Mouse (Mus musculus): ENCODE data around the gene Efhc2.
A peak's percentile ranks its signal among the peaks of the same experiment; 100 is the strongest.

The Efhc2 gene

DNA sequence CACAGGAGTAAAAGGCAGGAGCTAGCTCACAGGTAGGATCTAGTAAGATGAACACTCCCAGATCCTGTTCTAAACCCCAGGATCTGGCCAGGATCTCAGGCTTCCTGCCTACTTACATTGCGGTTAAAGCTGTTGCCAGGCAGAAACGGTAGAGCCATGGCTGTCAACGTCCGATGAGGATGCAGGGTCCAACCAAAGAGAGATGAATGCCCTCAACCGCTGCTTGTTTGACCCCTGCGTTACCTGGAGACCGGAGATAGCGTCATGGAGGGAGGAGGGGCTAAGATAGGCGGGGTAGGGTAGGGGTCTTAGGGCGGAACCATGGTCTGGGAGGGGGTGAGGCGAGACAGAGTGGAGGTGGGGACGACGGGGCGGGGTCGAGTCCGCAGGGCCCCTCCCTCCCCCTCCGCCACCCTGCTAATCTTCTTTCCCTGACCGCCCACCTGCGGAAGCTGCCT, at the start of gene Efhc2:
Gene Efhc2, minus strand, starts transcription at position 243 of the 458 bp plus-strand sequence.
- no peak for DNase-seq (ENCODE audit: low read depth, low spot score)

GRCm38 (mm10) chrX:17365114-17365513, 45.9 kb upstream of the Efhc2 start:
- no peak for DNase-seq (ENCODE audit: low read depth, low spot score)

GRCm38 (mm10) chrX:17300349-17300880, 18.8 kb downstream of the Efhc2 start:
- no peak for DNase-seq (ENCODE audit: low read depth, low spot score)

DNA sequence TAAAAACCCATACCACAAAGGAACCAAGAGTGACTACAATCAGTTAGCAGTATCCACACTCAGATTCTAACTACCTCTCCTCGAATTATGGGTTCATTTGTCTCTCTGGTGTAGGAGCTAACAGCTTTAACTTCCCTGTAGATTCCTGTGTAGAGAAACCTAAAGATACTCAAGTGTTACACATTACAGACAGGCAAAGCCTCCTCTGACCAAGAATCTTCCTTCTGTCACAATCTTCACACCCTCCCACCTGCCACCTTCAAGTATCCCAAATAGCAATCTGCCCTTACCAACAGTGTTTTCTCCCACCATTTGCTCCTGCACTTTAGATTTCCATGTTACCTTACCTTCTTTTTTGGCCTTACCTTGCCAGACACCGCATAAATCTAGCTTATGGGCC, 35.3 kb downstream of the Efhc2 start:
- no peak for DNase-seq (ENCODE audit: low read depth, low spot score)

DNA sequence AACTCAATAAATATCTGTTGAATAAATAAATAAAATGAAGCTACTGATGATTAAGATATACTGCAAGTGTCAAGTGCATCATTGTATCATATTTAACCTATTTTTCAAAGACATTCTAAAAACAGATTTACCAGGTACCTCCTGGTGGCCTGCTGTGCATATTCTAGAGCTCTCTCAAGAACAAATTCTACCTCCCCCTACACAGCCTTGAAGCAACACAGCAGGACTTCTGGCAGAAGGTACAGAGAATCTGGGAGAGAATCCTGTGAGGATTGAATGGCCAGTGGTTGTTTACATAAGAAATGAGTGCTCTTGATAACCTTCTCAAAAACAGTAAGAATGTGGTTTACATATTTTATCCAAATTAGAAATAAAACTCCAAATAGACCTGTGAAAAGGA, 94.0 kb downstream of the Efhc2 start:
- no peak for DNase-seq (ENCODE audit: low read depth, low spot score)

DNA sequence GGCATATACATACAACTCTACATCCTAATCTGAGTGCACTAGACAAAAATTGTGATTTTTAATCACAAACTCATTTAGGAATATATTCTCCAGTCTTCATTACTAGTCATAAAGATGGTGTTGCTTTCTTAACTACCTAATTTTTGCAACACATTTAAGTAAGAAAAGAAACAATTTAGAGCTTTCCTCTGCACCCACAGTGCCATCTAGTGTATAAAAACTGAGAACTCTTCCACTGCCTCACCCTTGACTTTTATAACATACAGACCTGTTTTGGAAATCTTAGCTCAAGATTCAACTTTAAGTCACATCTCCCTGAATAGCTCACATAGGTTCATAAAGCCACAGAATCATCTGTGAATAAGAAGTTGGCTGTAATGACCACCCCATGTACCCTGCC, 101.7 kb downstream of the Efhc2 start:
- DNase-seq (ENCODE audit: low read depth, low spot score): peak; percentile 67

DNA sequence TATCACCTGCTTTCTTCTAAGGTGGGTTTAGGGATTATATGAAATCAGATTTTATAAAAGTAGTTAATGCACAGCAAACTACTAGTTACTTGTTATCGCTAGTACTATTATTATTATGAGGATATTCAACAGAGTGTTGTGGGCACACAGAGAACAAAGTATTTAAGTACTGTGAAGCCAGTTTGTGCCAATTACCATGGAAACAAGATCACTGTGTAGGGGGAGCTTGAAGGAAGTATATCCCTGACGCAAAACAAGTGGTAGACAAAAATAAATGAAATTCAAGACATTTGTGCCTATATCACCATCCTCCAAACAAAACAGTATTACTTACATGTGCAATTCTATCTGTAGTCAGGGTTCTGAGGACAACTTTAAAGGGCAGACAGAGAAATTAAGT, 105.7 kb downstream of the Efhc2 start:
- DNase-seq (ENCODE audit: low read depth, low spot score): no peak

GRCm38 (mm10) chrX:17175748-17176147, 143.4 kb downstream of the Efhc2 start:
- peak; percentile 8 for DNase-seq (ENCODE audit: low read depth, low spot score)

GRCm38 (mm10) chrX:17165638-17166037, 153.5 kb downstream of the Efhc2 start:
- no peak for DNase-seq (ENCODE audit: low read depth, low spot score)
